Mouse (Mus musculus) megakaryocyte, embryonic 14.5 days (primary cell): ENCODE results near the gene Foxf2. TPM values are rescaled to one million over a fixed set of nuclear protein-coding genes. Genes with fewer than 3 reads are reported as not detected.
A peak's percentile ranks its signal among the peaks of the same experiment; 100 is the strongest.

Experiments used
- H3K27me3 ChIP-seq: replicated peaks from 2 replicates; pipeline ENCODE3; 2012; ENCODE audit warnings: inconsistent platforms
- H3K36me3 ChIP-seq: replicated peaks from 2 replicates; pipeline ENCODE3; 2012; ENCODE audit warnings: low read length, inconsistent platforms, mixed read lengths
- H3K4me1 ChIP-seq: 2 replicates; pipeline ENCODE4 v1.6.1; 2012; ENCODE audit warnings: inconsistent platforms
- H3K4me3 ChIP-seq: replicated peaks from 2 replicates; pipeline ENCODE3; 2012; ENCODE audit warnings: moderate library complexity, mild to moderate bottlenecking, inconsistent platforms
- H3K9me3 ChIP-seq: 2 replicates; pipeline ENCODE4 v1.6.1; 2012; ENCODE audit warnings: inconsistent platforms
- FLI1 ChIP-seq: IDR thresholded peaks from 2 replicates; pipeline ENCODE4 v1.6.1; 2012; ENCODE audit warnings: low read length, inconsistent platforms, mixed read lengths
- GATA1 ChIP-seq: IDR thresholded peaks from 3 replicates; pipeline ENCODE4 v1.6.1; 2012; ENCODE audit warnings: mixed read lengths, low read length, inconsistent platforms, borderline replicate concordance
- polyA plus RNA-seq: library from polyadenylated mRNA; stranded (reverse); fragments of >175 nt; gene quantifications from 2 replicates; pipeline ENCODE4 v1.2.3, GENCODE M21; 2012; ENCODE audit warnings: low replicate concordance; ENCODE audit not compliant: insufficient read depth

Gene Foxf2
- polyA plus RNA-seq, 1 experiment = not detected

GRCm38 (mm10) chr13:31618001-31618400 is 7.6 kb upstream of the Foxf2 start:
- peaks cover 96% of the 10 kb centered on the region for H3K27me3 ChIP-seq
- H3K9me3 ChIP-seq = peaks cover 5% of the 10 kb centered on the region; the same call in 1 of the 2 replicates
- peaks cover 21% of the 10 kb centered on the region for H3K4me1 ChIP-seq
- TF ChIP-seq GATA1 (no peak), FLI1 (no peak)
- H3K4me3 ChIP-seq = peak overlapping the region; percentile 86
- no peaks in the 10 kb centered on the region for H3K36me3 ChIP-seq

GRCm38 (mm10) chr13:31618416-31618815 is 7.2 kb upstream of the Foxf2 start:
- TF ChIP-seq GATA1 (no peak), FLI1 (no peak)
- peaks cover 5% of the 10 kb centered on the region; the same call in 1 of the 2 replicates for H3K9me3 ChIP-seq
- peaks cover 96% of the 10 kb centered on the region for H3K27me3 ChIP-seq
- peaks cover 21% of the 10 kb centered on the region for H3K4me1 ChIP-seq
- H3K4me3 ChIP-seq = peak overlapping the region; percentile 86
- H3K36me3 ChIP-seq = no peaks in the 10 kb centered on the region

DNA sequence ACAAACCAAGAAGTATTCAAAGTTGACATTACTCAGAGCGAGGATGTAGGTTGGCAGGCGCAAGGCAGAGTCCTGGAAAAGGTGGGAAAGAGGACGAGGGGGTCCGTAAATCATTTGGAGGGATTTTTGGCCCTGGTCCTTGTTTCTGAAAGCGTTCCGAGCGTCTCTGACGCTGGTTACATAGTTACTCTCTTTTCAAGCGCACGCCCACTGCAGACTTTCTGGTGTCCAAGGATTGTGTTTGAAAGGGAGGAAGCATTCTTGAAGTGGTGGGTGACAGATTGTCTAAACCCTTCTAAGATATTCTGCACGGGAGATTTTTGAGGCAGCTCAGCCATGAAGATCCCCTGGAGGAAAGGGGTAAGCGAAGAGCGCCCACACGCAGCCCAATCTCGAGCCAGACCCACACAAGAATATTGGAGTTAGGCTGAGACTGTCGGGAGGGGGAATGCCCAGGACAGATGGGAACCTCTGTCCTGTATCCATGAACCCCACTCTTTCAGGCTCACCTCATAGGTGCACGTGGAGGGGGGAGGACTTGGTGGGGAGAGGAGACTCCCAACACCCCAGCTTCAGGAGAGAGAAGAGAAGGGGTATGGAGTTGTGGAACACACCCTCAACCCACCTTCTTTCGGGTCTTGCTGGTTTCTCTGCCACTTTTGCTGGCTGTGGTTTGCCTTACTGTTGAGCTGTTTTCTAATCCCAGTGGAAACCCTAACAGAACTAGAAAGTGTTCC is 6.5 kb upstream of the Foxf2 start:
- TF ChIP-seq GATA1 (no peak), FLI1 (no peak)
- no peaks in the 10 kb centered on the region for H3K36me3 ChIP-seq
- H3K27me3 ChIP-seq = peaks cover 95% of the 10 kb centered on the region
- H3K9me3 ChIP-seq = peaks cover 5% of the 10 kb centered on the region; the same call in 1 of the 2 replicates
- H3K4me1 ChIP-seq = peaks cover 22% of the 10 kb centered on the region
- no peak overlapping the region for H3K4me3 ChIP-seq

DNA sequence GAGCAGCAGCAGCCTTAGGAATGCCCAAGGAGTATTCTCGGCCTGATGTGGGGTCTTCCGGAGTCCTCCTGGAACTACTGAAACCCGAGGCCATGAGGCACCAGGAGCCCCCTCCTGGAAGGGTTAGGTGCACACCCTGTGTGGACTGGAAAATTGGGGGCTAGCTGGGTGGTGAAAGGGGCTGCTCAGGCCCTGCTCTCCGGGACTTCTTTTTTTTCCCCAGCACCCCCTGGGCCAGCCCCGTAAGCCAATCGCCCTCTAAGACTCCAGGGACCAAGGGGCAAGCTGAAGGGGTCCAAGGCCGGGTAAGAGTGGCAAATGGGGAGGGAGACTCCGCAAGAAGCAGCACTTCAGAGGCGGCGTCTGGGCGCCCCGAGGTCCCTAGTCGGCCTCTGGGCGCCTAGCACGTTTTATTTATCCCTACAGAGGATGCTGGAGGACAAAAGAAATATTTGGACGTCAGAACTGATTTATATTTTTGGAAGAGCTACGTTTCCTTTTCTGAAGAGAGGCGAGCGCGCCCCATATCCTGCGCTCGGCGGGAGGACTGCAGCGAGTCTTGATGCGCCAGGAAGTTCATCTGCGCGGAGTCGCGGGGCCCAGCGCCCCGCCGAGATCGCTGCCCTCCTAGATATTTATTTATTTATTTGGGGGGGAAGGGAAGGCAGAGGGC is 5.7 kb upstream of the Foxf2 start:
- TF ChIP-seq FLI1 (no peak), GATA1 (no peak)
- peaks cover 4% of the 10 kb centered on the region; the same call in 1 of the 2 replicates for H3K9me3 ChIP-seq
- peaks cover 95% of the 10 kb centered on the region for H3K27me3 ChIP-seq
- H3K4me3 ChIP-seq = no peak overlapping the region
- peaks cover 21% of the 10 kb centered on the region for H3K4me1 ChIP-seq
- no peaks in the 10 kb centered on the region for H3K36me3 ChIP-seq

GRCm38 (mm10) chr13:31620499-31620847 is 5.1 kb upstream of the Foxf2 start:
- Histone ChIP-seq H3K4me3 (no peak overlapping the region), H3K36me3 (no peaks in the 10 kb centered on the region), H3K9me3 (peaks cover 3% of the 10 kb centered on the region; the same call in 1 of the 2 replicates), H3K4me1 (peaks cover 25% of the 10 kb centered on the region), H3K27me3 (peaks cover 95% of the 10 kb centered on the region)
- TF ChIP-seq GATA1 (no peak), FLI1 (no peak)

GRCm38 (mm10) chr13:31620937-31621336 is 4.7 kb upstream of the Foxf2 start:
- TF ChIP-seq FLI1 (no peak), GATA1 (no peak)
- peaks cover 3% of the 10 kb centered on the region; the same call in 1 of the 2 replicates for H3K9me3 ChIP-seq
- H3K4me3 ChIP-seq = no peak overlapping the region
- H3K4me1 ChIP-seq = peaks cover 30% of the 10 kb centered on the region
- H3K36me3 ChIP-seq = no peaks in the 10 kb centered on the region
- H3K27me3 ChIP-seq = peaks cover 95% of the 10 kb centered on the region

DNA sequence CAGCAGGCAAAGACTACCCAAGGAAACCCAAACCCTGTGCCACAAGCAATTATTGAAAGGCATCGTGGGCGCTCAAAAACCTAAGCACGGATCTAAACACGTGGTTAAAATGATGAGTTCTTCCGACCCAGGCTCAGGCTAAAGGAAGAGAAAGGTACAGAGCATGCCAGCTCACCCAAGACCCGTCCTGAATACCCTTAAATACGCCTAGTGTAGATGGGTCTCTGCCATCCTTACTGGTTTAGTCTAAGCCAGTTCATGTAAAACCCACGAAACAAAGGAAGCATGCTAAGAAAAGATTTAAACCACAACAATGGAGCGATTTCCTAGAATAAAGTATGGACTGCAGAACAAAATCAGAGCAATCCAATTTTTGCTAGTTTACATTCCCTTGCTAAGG is 3.9 kb upstream of the Foxf2 start:
- H3K27me3 ChIP-seq = peaks cover 95% of the 10 kb centered on the region

DNA sequence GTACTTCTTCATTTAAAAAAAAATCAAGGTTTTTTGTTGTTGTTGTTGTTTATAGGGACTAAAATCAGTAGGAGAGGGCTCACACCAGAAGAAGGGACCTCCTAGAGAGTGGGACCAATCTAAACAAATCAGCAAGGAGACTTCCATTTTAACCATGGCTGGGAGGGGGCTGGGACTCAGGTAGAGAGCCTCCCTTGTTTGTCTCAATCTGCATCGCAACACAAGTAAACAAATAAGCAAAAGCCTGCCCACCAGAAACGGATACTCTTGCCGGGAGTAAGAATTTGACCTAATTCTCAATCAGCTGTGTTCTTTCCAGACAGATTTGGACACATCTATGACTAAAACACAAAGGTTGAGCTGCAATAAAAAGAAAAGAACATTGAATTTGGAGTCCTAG is 3.2 kb upstream of the Foxf2 start:
- TF ChIP-seq GATA1 (no peak), FLI1 (no peak)
- Histone ChIP-seq H3K4me1 (peaks cover 41% of the 10 kb centered on the region), H3K27me3 (peaks cover 95% of the 10 kb centered on the region), H3K9me3 (peaks cover 3% of the 10 kb centered on the region; the same call in 1 of the 2 replicates), H3K4me3 (no peak overlapping the region), H3K36me3 (no peaks in the 10 kb centered on the region)

More for the DNA sequence above, 3.9 kb upstream of the Foxf2 start:
- peaks cover 38% of the 10 kb centered on the region for H3K4me1 ChIP-seq
- H3K4me3 ChIP-seq = no peak overlapping the region
- TF ChIP-seq GATA1 (no peak), FLI1 (no peak)
- H3K36me3 ChIP-seq = no peaks in the 10 kb centered on the region
- peaks cover 3% of the 10 kb centered on the region; the same call in 1 of the 2 replicates for H3K9me3 ChIP-seq

DNA sequence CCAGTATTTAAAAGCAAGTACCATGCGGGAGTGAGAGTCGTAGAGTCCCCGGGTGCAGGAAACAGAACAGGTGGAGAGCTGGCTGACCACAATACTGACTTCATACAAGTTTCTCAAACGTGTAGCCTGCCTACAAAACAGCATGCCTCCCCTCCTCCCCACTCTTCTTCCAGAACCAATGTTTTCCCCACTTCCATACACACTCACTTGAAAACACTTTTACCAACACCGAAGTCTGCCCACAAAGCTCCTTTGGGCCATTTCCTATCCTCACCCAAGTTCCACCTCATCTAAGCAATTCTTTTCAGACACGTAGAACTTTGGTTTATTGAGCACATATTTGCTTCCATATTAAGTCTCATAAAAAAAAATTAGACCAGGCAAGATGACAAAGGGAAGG is 2.3 kb upstream of the Foxf2 start:
- H3K4me1 ChIP-seq = peaks cover 35% of the 10 kb centered on the region
- H3K36me3 ChIP-seq = no peaks in the 10 kb centered on the region
- peaks cover 3% of the 10 kb centered on the region; the same call in 1 of the 2 replicates for H3K9me3 ChIP-seq
- TF ChIP-seq FLI1 (no peak), GATA1 (no peak)
- no peak overlapping the region for H3K4me3 ChIP-seq
- peaks cover 97% of the 10 kb centered on the region for H3K27me3 ChIP-seq

DNA sequence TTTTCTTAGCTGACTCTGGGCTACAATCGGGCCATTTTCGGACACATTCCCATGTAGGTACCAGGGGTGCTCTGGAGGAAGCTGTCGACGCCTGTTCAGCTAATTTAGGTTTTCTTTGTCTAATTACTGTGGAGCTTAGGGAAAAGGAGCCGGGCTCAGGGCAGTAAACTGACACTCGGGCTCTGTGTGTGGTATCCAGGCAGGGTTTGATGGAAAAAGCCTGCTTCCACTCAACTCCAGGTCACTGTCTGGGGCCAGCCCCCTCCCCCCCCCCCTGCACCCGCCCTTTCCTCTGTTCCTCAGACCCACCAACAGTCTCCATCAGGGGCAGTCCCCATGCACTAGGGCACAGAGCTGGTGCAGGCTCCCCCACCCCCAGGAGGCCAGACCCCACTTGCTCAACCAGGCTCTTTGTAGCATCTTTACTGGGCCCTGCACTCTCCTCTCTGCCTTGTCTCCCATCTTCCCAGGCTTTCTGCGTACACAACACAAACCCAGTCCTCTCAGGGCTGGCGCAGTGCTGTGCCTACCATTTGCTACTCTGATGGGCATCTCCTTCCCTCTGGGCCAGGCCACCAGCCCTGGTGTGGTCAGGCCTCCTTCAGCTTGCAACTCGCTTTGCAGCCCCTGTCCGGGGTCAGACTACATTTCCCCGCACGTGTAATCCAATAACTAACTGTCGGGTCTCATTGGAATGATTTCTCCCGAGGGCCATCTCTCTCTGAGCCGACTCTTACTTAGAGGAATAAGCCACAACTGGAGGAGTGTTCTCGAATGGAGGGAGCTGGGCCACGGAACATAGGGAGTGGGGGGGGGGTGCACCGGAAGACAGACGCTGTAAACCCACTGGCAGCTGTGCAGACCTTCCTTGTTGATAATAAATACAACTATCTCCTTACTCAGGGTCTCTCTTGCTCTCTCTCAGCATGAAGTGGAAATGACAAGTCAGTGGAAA is 1.4 kb upstream of the Foxf2 start:
- H3K36me3 ChIP-seq = no peaks in the 10 kb centered on the region
- peaks cover 3% of the 10 kb centered on the region; the same call in 1 of the 2 replicates for H3K9me3 ChIP-seq
- H3K4me1 ChIP-seq = peaks cover 36% of the 10 kb centered on the region
- no peak overlapping the region for H3K4me3 ChIP-seq
- no peak for TF ChIP-seq GATA1
- no peak for TF ChIP-seq FLI1
- peaks cover 97% of the 10 kb centered on the region for H3K27me3 ChIP-seq
